Mouse (Mus musculus): ENCODE measurements around the gene Ppm1k.
"Not testable (repeated sequence)": the region's sequence is repeated elsewhere in the genome, so short reads cannot be mapped to it uniquely, and the experiment has no call there.

Gene Ppm1k

DNA sequence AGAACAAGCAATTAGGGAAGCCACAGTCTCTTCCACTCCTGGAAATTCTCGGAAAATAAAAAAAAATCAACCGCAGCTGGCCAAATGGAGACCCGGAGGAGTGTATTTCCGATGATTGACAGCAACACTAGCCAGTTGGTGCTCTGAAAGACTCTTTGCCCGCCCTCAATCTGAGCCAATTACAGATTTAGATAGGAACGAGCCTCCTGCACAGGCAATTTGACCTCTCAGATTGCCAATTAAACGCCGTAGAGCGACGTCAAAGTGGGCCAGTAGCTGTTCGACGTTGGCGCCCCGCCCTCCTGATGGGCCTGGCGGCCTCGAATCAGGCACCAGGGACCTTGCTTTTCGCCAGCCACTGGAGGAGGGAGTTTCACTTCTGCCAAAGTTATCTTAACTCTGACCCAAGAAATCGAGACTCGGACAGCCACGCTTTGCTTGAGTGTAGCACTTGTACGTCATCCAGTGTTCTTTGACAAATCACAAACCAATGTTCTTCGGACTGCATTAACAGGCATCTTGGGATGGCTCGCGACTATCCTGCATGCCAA, at the start of gene Ppm1k:
TSS of gene Ppm1k (minus strand) at position 83 of the 551 bp plus-strand sequence.
- DNase-seq (ENCODE audit: low read depth, low spot score) = peak; percentile 96

GRCm38 (mm10) chr6:57582356-57582755, 47.1 kb upstream of the Ppm1k start:
- no peak for DNase-seq (ENCODE audit: low read depth, low spot score)

DNA sequence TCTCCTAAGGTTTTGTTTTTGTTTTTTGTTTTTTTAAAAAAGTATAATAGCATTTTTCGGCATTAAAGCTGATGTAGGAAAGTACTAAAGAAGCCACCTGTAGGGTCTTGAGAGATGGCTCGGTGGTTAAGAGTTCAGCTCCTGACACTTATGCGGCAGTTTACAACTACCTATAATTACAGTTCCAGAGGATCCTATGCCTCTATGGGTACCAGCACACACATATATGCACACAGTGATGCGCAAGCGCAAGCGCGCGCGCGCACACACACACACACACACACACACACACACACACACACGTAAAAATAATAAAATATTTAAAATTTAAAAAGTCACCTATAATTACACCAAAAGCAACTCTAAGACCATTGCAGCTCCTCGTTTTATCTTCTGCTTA, 46.3 kb upstream of the Ppm1k start:
- no peak for DNase-seq (ENCODE audit: low read depth, low spot score)

GRCm38 (mm10) chr6:57580881-57581548, 45.7 kb upstream of the Ppm1k start, which contains the start of gene Herc6:
Gene Herc6 (plus strand): TSS chr6:57581000.
- DNase-seq (ENCODE audit: low read depth, low spot score) = peak; percentile 26

DNA sequence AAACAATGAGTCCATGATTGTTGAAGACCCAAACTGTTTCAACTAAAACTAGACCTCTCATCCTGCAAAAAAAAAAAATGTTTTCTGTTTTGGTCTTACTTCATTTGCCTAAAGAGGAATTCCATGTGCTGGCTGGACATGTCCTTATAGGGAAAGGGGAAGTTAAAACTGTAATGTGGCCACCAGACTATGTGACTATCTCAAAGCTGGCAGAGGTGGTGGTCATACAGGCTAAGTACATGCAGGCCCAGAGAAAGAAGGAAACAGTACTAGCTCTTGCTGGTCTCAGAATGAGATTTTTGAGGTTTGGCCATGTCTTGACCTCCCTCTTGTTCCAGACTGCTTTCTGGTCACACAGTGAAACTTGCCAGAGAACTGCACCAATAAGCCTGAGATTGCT, 36.3 kb upstream of the Ppm1k start:
- DNase-seq (ENCODE audit: low read depth, low spot score) = no peak

DNA sequence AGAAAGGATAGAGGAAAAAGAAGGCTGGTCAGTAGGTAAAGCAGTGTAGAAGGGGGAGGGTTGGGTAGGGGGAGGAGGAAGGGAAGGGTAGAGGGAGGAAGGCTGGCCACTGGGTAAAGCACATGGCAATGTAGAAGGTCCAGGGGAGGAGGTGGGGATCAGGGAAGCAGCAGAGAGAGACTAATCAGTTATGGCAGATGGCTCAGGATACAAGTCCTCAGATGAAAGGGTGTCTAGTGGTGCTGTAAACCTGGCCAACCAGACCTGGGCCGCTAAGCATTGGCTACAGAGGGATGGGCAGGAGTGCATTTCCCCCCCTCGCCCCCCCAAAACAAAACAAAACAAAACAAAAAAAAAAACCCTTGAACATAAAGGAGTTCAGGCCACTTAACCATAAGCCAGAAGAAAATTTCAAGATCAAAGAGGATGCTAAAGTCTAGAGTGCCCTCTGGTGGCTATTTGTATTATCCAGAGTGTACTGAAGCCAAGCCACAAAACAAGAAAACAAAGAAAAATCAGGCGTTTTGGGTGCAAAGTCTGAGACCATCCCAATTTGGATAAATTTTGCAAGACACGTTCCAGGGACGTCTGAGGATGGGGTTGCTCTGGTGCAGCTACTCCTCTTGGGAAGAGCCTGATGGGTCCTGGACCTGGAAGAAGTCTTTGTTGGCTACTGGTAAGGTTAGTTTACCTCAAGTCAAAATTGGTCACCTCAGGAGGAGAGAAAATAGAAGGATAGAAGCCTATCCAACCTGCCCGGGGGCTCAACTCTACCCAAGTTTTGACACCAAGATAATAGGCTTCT, 35.1 kb upstream of the Ppm1k start:
- DNase-seq (ENCODE audit: low read depth, low spot score) = peak; percentile 57

- no peak for DNase-seq (ENCODE audit: low read depth, low spot score)
Observed at GRCm38 (mm10) chr6:57567630-57568029, 32.4 kb upstream of the Ppm1k start.

DNA sequence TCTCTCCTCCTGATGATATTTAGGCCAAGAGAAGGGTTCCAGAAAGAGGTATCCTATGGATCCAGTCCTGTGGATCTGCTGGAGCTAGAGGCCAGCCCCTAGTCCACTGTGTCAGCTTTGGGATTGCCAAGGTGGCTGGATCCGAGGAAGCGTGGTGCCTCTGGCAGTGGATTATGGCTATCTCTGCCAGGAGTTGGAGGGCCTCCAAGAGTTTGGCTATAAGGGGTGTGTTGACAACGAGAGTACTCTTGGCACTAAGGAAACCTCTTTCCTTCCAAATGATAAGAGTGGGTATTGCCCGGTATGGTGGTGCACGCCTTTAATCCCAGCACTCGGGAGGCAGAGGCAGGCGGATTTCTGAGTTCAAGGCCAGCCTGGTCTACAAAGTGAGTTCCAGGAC, 30.2 kb upstream of the Ppm1k start:
- DNase-seq (ENCODE audit: low read depth, low spot score) = no peak

- DNase-seq (ENCODE audit: low read depth, low spot score) = no peak
Observed at GRCm38 (mm10) chr6:57563454-57563853, 28.2 kb upstream of the Ppm1k start.

- DNase-seq (ENCODE audit: low read depth, low spot score) = no peak
Observed at GRCm38 (mm10) chr6:57557796-57558317, 22.6 kb upstream of the Ppm1k start.

GRCm38 (mm10) chr6:57551211-57551796, 16.0 kb upstream of the Ppm1k start:
- DNase-seq (ENCODE audit: low read depth, low spot score) = no peak

DNA sequence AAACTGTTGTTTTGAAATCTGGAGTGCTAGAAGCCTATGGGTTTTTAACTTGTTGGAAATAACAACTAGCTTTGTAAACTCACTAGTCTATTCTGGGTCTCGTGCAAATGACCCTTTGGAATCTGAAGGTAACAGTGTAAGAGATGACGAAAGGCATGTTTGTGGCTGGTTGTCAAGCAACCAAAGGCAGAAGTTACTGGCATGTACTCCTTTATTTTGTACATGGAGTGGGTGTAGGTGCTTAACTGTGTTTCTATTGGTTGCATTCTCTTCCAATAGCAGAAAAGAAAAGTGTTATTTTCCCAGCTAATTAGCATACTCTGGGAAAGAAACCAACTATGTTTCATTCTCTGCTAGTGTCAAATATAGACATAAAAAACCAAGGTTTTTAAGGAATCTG, 9.6 kb upstream of the Ppm1k start:
- no peak for DNase-seq (ENCODE audit: low read depth, low spot score)

DNA sequence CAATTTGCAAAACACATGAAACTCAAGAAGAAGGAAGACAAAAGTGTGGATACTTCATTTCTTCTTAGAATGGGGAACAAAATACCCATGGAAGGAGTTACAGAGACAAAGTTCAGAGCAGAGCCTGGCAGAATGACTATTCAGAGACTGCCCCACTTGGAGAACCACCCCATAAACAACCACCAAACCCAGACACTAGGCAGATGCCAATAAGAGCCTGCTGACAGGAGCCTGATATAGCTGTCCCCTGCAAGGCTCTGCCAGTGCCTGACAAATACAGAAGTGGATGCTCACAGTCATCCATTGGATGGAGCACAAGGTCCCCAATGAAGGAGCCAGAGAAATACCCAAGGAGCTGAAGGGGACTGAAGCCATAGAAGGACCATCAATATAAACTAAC, 8.3 kb upstream of the Ppm1k start:
- not testable (repeated sequence) for DNase-seq (ENCODE audit: low read depth, low spot score)

DNA sequence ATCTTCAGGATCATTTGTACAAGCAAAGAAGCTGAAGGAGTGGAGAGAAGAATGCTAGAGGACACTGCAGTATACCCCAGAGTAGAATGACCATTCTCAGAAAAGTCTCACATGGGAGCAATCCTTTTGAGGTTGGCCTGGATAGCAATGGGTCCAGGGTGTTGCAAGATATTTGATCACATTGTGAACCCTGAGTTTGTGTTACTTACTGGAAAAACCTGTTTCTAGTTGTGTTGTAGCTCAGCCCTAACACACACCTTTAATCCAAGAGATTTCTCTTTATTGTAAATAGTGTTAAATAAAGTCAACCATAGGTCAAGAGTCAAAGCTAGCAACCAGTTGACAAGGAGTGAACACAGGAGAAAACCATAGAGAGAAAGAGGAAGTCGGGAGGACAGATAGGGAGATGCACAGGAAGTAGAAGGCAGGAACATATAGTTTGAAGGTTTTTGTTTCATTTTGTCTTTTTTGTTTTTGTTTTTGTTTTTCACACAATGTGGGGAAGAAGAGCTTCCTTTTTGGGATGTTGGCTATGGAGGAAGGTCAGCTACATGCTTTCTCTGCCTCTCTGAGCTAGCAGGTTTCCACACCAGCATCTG, 6.6 kb upstream of the Ppm1k start:
- no peak for DNase-seq (ENCODE audit: low read depth, low spot score)

- DNase-seq (ENCODE audit: low read depth, low spot score) = no peak
Observed at GRCm38 (mm10) chr6:57540950-57541498, 5.8 kb upstream of the Ppm1k start.

DNA sequence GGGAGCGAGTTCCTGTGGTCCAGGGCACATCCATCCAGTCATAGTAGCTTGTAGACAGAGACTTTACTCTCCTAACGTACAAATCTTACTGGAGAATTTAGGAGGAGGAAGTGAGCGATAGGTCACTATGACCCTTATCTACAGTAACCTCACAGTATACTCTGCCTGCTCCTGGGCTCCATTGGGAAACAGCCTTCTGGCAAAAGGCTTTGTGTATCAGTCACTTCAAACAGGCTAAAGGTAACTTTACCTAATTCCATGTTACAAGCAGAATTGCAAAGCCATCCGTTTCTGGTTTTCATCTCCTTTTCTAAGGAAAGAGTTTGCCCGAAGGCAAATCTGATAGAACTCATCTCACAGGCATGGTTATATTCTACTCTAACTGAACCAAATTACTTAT, 2.6 kb upstream of the Ppm1k start:
- no peak for DNase-seq (ENCODE audit: low read depth, low spot score)

GRCm38 (mm10) chr6:57535971-57536669, 852 bp upstream of the Ppm1k start:
- peak; percentile 13 for DNase-seq (ENCODE audit: low read depth, low spot score)

- DNase-seq (ENCODE audit: low read depth, low spot score) = peak; percentile 20
Observed at GRCm38 (mm10) chr6:57534611-57535286, 519 bp downstream of the Ppm1k start.

- DNase-seq (ENCODE audit: low read depth, low spot score) = no peak
Observed at GRCm38 (mm10) chr6:57534231-57534610, 1.0 kb downstream of the Ppm1k start.

DNA sequence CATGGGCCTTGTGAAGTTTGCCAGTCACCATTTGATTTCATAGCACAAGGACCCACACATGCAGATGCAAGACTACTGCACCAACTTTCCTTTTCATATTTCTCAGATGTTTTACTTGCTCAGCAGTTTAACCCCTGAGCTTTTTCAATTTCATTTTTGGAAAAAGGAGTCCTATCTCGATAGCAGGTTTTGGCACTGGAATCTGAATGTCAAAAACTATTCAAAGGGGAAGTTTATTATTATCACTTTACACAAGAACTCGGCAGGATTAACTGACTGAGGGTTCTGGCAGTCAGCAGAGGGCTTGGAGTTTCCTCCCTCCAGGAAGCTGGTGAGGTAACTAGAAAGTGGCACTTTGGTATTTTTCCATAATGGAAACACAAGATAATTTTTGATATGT, 1.9 kb downstream of the Ppm1k start:
- no peak for DNase-seq (ENCODE audit: low read depth, low spot score)

Data from embryo, embryonic 11.5 days (tissue).